Mouse (Mus musculus) adrenal gland, adult (tissue): ENCODE results near the gene 3100002H09Rik.

Source experiments
- DNase-seq, 2 experiments: peaks; one replicate each; pipeline ENCODE4 v3.0.0; 2022 to 2023; ENCODE audit warnings: low spot score in 1 of 2; ENCODE audit not compliant: inconsistent age in 2 of 2

The 3100002H09Rik gene

DNA sequence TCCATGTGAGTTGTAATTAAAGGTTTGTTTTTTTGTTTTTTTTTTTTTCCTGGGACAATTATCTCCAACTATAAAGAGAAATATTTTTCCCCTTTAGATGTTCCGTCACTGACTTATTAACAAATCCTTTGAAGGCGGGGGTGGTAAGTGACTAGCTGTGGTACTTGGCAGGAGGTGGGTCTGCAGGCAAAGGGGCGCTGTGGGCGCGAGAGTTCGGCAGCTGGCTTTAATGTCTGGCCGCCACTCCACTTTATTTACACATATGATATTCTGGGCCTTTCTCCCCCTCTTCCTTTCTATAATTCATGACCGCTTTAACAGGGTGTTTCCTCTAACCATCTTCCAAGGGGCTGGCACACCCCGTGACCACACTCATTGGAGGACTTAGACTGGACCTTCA is 5.4 kb upstream of the 3100002H09Rik start:
- DNase-seq: no peak

DNA sequence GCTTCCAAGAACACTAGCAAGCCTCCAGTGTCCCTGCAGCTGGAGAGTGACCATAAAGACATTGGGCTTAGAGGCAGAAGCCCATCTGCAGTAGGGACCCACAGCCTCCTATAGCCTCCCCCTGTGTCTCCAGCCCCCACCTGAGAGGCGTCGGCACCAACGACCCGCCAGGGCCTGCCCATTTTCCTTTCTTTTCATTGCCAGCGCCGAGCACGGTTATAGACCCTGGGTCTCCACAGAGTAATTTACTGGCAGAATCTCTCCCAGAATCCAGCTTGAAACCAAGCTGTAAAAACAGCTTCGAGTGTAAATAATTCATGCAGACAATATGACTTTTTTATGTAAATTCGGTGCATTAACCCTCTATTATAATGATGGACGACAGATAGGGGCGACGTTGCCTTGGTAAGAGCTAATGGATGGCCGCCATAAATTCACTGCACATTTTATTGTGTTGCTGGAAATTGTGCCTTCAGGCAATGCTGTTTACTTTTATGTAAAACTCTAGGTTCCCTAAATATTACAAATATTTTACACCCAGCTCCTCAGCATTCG is 4.9 kb upstream of the 3100002H09Rik start:
- DNase-seq: no peak

DNA sequence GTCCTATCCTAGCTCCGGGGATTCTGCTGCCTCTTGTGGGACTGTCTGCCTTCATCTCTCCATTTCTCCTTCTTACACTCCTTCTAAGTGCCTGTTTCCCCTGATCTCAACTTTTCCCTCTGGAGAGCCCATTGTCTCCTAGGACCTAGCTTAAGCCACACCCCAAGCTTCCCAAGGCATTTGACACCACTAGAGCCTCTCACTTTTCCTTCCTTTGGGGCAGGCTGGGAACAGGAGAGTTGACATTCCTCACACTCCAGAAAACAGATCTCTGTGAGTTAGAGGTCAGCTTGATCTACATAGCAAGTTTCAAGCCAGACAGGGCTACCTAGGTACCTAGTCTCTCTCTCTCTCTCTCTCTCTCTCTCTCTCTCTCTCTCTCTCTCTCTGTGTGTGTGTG is 3.6 kb upstream of the 3100002H09Rik start:
- no peak for DNase-seq

DNA sequence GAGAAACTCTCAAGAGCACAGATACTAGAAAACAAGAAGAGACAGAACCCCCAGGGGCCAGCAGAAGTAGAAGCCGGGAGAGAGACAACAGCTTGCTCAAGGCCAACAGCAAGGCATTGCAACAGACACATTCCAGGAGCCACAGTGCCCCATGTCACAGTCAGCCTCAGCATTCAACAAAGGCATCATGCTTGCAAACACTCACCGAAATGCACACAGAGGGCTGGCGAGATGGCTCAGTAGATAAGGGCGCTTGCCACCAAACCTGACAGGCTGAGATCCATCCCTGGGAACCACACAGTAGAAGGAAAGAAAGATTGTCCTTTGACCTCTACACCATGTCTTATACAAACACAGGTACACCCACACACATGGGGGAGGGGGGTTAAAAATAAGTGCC is 1.2 kb upstream of the 3100002H09Rik start:
- DNase-seq: no peak

DNA sequence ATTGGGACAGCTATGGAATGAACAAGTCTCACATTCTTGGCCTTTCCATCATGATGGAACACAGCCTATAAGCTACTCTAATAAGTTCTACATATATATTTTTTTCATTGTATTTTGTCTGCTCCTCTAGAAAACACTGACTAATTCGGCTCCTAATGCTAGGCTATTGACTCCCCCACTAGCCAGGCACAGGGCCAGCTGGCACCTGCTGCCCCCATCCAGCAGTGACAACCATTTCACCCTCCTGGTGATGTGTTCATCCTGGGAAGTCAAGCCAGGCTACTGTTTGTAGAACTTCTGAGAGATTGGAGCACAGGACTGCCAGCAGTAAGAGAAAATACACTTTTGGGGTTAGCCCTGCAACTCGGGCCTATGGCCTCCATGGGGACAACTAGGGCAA is 537 bp downstream of the 3100002H09Rik start:
- DNase-seq: no peak

DNA sequence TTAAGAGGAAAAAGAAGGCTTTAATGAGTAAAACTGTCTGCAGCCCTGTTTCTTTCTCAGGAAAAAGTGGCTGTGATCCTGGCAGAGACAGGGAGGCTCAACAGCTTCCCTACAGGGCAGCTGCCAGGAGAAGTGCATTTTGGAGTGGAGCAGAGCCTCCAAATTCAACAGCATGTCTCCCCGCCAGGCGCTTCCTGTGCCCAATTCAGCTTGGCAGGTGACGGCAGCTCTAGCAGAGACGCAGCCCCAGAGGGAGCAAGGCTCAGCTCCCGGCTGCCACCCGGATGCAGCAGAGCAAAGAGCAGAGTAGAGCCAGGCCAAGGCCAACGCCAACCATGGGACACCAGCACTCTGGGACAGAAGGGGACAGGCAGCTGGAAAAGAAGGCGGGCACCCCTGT is 3.4 kb downstream of the 3100002H09Rik start:
- DNase-seq: no peak

DNA sequence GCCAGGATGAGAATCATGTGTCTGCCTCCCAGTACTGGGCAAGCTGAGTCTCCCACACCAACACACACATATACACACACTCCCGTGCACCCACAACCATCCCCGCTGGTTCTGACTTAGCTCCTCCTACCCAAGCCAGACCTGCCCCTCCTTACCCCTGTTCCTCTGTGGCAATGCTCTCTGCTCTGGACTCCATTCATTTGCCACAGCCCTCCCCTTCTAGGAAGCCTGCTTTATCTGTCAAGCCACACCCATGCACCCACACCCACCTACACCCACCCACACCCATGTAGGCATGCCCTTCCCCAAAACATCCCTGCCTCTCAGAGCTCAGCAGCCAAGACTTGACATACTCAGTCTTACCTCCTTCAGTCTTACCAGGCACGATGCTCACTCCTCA is 4.4 kb downstream of the 3100002H09Rik start:
- no peak for DNase-seq

DNA sequence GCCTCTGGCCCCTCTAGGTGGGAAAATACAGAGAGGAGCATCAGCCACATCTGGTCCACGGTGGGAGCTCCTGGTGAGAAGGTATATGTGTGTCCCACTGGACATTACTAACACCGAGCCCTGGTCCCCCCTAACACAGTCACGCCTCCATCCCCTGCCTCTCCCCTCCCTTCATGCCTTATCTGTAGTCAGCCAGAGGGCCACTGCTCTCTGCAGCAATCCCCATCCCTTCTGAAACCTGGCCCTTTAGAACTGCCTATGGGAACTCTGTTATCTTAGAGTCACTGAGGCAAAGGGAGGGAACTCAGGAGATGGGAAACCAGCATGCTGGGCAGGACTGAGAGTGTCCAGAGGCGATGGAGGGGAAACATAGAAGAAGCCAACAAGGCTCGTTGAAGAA is 5.3 kb downstream of the 3100002H09Rik start:
- no peak for DNase-seq

DNA sequence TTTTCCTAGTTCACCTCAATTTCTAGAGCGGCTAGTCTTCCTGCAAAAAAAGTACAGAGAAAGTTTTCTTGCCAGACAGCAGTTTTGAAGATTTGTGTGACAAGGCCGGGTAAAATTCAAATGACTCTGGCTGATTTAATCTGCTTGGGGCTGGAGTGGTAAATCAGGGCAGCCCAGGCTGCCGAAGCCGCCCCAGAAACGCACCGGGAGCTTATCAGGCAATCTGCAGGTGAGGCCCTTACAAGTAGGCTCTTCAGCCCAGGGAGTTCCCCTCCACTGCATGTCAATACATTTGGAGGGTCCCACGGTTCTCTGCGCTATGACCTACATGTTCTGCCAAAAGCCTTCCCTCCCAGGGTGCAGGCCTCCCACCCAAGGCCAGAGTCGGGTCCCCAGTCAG is 6.9 kb downstream of the 3100002H09Rik start:
- no peak for DNase-seq

DNA sequence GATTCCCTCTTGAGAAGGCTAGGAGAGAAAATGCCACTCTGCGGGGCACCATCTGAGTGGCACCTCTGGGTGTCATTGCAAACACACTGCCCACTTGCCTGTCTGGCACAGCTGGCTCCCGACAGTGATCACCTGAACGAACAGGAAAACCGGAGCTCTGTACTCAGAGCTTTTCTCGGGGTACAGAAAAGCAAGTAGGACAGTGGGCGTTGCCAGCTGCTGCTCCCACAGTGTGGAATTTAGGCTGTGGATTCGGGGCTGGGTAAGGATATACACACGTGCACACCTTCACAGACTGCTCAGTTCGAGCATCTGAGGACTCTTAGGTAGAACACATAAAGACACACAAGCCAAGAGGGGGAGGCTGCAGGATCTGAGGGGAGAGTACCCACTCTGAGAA is 14.7 kb downstream of the 3100002H09Rik start:
- DNase-seq: no peak

DNA sequence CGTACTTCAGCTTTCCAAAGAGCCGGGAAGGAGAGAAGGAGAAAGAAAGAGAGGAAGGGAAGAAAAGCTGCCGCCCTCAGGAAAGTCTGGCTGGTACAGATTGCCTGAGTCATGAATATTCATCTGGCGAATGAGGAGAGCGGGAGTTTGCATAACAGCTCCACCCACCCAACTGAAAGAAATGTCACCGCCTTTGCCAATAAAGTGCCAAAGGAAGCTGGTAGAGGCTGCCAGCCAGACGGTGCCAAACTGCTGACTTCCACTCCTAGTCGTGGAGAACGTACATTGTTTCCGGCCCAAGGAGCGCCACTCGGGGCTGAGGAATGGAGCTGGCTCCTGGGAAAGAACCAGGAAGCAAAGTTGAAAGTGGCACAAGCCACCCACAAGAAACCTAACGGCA is 15.7 kb downstream of the 3100002H09Rik start:
- DNase-seq: peak; percentile 14 to 64

DNA sequence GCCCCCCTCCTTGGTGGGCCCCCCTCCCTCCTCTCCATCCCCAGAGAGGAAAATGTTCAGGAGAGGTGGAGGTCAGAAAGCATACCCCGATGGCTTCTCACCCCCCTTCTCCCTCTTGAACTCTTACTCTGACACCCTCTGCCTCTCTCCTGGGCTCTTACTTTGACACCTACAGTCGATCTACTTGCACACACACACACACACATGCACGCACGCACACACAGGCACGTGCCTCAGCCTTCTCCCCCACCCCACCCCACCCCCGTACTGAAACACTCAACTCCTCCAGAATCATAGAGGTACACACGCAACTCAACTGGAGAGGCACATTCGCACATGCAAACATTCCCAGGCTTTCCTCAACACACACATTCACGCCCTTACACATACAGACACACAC is 16.9 kb downstream of the 3100002H09Rik start:
- no peak for DNase-seq

DNA sequence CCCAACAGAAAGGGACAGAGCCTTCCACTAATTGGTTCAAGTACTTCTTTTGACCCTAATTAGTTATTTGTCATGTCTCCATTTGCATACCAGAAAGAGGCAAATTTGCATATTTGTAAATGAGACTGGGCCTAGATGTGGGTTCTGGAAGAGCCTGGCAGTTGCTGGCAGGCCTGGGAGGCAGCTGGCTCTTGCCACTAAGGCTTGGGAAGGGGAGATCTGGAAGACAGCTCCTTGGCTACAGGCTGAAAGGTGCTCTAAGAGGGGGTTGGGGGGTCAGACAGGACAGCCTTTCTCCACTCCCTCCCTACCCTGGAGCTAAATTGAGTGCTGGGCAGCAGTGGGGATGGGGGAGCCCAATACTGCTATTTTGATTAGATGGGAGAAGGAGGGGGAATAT is 17.4 kb downstream of the 3100002H09Rik start:
- no peak for DNase-seq

DNA sequence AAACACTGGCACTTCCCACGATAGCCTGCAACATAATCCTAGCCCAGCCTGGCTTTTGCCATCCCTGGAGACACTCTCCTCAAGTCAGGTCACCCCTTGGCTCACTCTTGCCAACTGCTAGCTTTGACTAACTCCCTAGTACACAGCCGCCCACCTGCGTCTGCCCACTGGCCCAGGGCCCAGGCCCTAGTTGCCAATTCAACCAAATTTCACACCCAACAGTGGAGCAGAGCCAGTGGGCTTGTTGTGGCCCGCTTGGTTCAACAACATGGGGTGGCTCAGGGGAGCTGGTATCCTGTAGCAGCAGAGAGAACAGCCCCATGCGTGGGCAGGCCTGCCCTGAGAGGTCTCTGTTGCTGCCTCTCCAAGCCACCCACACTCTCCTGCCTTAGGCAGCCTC is 18.4 kb downstream of the 3100002H09Rik start:
- no peak for DNase-seq

DNA sequence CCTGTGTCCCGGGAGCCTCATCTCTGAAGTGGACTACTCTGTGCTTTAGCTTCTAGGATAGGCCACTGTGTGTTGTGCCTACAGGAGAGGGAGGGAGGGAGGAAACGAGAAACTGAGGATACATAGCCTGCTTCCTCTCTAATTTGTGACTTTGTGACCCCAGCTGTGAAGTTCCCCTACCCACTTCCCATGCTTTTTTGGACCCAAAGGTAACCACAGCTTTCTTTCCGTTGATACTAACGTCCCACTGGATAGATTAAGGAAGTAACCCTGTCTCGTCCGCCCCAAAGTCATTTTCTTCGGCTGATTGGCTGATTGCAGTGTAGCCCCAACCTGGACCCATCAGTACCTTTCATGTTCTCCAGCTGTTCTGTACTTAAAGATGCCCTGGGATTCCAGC is 29.9 kb downstream of the 3100002H09Rik start:
- DNase-seq: no peak

DNA sequence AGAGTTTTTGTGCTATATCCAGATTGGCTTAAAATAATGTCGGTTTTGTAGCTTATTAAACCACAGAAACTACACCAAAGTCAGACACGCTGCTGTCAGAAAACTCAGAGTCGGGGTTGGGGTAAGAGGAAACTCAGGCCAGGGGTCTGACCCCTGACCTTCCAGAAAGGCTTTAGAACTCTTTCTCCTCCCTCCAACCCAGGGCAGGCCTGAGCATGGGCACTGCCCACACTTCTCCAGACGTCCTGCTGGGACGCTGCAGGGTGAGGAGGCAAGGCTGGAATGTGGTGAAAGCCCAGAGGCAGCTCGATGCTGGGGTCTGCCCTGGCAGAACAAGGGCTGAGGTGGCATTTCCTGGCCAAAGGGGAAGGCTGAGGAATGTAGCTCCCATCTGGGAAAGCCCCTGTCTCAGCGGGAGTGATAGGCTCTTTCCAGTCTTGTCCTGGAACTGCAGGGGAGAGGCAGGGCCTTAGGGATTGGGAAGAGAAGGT is 34.6 kb downstream of the 3100002H09Rik start:
- DNase-seq: no peak

DNA sequence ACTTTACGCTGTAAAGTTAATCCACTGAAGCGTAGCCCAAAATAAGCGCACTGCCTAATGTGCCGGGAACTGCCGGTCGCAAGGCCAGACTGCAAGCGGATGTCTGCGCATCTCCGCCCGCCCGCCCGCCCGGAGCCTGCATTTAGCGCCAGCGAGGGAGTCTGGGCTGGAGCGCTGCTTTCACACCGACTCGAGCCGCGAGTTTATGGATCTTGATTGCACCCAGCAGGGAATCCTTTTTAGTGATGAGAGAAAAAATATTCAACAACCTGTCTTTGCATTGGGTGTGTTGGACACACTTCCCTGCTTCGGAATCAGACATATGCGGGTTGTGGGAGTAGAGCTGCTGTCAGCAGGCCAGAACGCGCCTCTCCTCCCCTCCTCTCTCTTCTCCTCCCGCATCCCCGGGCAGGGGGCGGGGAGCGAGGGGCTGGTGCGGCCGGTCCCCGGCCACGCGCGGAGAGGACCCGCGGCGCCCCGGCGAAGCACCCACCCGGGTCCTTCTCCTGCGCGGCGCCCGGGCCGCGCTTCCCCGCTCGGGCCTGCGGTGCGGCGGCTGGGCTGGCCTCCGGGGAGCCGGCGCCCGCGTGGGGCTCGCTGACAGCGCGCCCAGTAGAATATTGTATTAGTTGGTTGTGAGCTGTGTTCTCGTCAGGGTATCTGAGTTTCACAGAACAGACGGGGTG is 35.2 kb downstream of the 3100002H09Rik start:
- DNase-seq: peak in 1 of 2 experiments; percentile 40

DNA sequence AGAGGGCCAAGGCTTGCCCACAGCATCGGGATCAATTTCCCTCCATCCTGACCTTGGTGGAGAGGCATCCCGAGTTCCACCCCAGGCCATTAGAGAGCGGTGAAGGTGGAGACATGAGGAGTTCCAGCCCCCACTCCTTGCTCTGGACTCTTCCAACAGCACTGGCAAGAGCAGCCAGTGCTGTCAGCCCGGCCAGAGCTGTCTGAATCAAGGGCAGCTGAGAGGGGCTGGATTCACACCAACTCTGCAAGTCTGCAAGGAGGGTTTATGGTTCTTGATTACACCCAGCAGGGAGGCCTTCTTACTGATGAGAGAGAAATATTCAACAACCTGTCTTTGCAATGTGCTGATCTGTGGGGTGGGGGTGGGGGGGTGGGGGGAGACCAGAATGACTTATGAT is 37.0 kb downstream of the 3100002H09Rik start:
- no peak for DNase-seq

DNA sequence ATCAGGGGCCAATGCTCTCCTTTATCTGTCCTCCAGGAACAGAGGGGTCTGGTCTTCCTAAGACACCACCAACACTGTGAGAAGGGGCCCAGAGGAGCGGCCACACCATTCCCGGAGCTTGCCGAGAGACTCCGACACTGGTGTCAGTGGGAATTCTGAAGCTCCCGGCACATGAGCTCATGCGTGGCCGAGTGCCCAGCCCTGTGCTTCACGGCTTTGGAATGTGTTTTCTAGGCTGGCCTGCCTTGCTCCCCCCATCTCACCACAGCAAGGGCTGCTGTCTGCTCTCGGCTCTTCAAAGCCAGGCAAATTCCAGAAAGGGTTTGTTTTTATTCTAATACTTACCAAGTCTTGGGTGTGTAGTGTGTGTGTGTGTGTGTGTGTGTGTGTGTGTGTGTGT is 39.6 kb downstream of the 3100002H09Rik start:
- peak; percentile 84 to 87 for DNase-seq

DNA sequence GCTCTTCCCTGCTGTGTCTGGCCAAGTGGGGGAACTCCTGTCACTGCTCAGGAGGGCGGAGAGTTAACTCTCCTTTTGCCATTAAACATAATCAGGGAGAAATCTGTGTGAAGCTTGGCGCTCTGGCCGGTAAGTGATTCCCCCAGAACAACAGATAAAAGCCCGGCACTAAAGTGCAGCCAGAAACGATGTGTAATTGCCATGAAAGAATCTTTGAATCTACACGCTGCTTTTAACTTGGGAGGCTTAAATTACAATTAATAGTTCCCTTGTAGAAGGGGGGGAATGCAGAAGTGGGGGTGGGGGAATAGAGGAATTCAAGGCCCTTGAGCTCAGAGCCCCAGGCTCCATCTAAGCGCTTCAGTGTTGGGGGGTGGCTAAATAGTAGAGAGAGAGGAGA is 40.9 kb downstream of the 3100002H09Rik start:
- no peak for DNase-seq

DNA sequence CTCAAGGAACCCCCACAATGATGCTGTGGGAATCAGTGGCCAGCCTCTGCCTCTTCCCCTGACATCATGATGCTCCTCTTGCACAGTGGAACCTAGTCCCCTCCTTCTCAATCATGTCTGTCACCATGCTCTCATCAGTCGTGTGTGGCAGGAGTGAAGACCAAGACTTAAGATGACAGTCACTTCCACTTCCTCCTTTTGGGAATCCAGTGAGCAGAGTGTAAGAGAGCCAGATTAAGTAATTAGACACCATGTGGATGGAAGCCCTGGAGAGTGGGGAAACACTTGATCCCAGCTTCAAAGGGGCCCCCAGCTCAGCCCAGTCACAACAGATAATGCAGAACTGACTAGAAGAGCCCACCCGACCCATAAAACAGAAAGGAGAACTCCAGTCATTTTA is 47.2 kb downstream of the 3100002H09Rik start:
- DNase-seq: no peak

DNA sequence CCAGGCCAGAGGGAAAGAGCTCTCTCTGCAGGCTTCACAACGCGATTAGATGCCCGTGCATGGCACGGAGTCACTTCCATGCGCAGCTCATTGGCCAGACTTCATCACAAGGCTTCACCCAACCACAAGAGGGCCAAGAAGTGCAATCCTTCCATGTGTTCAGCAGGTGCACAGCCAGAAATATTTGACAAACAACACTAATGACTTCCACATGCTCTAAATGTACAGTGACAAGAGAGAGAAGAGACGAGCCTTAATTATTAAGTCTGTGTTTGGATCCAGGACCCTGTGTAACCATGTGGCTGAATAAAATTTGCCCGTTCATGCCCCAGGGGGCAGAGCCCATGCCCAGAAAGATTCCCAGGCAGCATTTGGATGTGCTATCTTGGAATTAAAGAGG is 47.9 kb downstream of the 3100002H09Rik start:
- DNase-seq: no peak
